Mouse (Mus musculus): Measurements from ENCODE around the gene Serpine1. TPM values are rescaled to one million over a fixed set of nuclear protein-coding genes. Genes with fewer than 3 reads are reported as not detected.

Serpine1 gene
- total and polyA plus RNA-seq, 2 experiments = 0.32 to 0.83 TPM

DNA sequence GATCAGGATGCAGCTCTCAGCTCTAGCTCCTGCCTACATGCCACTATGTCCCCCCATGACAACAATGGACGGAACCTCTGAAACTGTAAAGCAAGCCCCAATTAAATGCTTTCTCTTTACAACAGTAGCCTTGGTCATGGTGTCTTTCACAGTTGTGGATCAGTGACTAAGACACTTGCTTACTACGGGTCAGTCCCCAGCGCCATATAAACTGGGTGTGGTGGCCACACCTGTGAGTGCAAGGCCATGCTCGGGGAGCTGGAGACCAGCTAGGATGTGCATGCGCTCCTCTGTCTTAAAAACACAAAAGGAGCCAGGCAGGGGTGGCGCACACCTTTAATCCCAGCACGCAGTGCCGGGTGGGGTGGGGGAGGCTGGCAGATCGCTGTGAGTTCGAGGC, 32.6 kb downstream of the Serpine1 start:
- Histone ChIP-seq H3K27ac (replicated peaks; ENCODE audit: insufficient read depth, low read depth, low read length) (no peak overlapping the region), H3K9ac (ENCODE audit: low read depth, low read length) (no peak overlapping the region), H3K79me2 (ENCODE audit: control insufficient read depth, insufficient read depth, low read length) (no peaks in the 10 kb centered on the region), H3K36me3 (ENCODE audit: control insufficient read depth, insufficient read depth, low read length) (peaks cover 8% of the 10 kb centered on the region), H3K4me3 (ENCODE audit: insufficient read depth, low read depth, low read length) (no peak overlapping the region), H3K4me1 (ENCODE audit: control insufficient read depth, insufficient read depth, low read length) (no peaks in the 10 kb centered on the region), H3K27me3 (ENCODE audit: control insufficient read depth, insufficient read depth, low read length) (no peaks in the 10 kb centered on the region)
- WGBS = 97% methylated on average over 10 of the region's 10 CpGs
- DNase-seq (ENCODE audit: extremely low read depth, low read depth, low spot score) = no peak
- TF ChIP-seq POLR2A (IDR thresholded peaks at IDR 0.05; ENCODE audit: extremely low read depth, insufficient read depth, low read length) = no peak
- no peak for TF ChIP-seq CTCF (IDR thresholded peaks at IDR 0.05; ENCODE audit: low read depth, low read length)

DNA sequence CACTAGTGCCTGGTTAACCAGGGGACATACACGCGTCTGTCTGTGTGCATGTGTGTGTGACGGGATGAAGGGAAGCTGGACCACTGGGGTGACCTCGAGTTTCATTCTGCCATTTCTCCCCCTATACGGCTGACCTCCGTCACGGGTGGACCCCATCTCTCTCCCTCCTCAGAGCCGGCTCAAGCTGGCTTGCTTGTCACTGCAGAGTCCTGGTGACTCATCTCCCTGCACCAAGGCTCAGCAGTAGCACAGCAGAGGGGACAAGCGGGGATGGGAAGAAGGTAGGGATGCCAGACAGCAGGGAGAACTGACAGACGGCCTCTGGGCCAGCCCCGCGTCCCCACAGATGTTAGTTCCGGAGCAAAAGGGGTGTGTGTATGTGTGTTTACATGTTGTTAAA, 35.9 kb downstream of the Serpine1 start:
- H3K9ac ChIP-seq (ENCODE audit: low read depth, low read length) = no peak overlapping the region
- no peak overlapping the region for H3K27ac ChIP-seq (replicated peaks; ENCODE audit: insufficient read depth, low read depth, low read length)
- peaks cover 12% of the 10 kb centered on the region for H3K27me3 ChIP-seq (ENCODE audit: control insufficient read depth, insufficient read depth, low read length)
- H3K4me1 ChIP-seq (ENCODE audit: control insufficient read depth, insufficient read depth, low read length) = peaks cover 7% of the 10 kb centered on the region
- TF ChIP-seq CTCF (IDR thresholded peaks at IDR 0.05; ENCODE audit: low read depth, low read length) (no peak), POLR2A (IDR thresholded peaks at IDR 0.05; ENCODE audit: extremely low read depth, insufficient read depth, low read length) (no peak)
- no peak overlapping the region for H3K4me3 ChIP-seq (ENCODE audit: insufficient read depth, low read depth, low read length)
- DNase-seq (ENCODE audit: extremely low read depth, low read depth, low spot score) = no peak
- peaks cover 2% of the 10 kb centered on the region for H3K36me3 ChIP-seq (ENCODE audit: control insufficient read depth, insufficient read depth, low read length)
- 91% methylated on average over 13 of the region's 13 CpGs for WGBS
- no peaks in the 10 kb centered on the region for H3K79me2 ChIP-seq (ENCODE audit: control insufficient read depth, insufficient read depth, low read length)

DNA sequence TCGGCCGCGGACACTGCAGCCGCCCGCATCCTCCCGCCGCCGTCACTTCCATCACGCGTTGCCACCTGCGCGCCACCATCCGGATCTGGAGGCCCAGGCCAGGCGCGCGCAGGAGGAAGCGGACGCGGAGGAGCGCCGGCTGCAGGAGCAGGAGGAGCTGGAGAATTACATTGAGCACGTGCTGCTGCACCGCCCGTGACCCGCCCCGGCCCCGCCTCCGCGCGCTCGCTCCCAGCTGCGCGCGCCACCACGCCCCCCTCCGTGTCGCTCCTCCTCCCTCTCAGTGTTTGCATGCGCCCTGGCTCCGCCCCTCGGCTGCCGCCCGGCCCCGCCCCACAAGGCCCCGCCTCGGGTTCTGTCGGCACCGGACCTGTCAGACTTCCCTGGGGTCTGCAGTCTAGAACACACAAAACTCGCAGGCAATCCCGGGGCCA, 39.4 kb downstream of the Serpine1 start:
- Histone ChIP-seq H3K27me3 (ENCODE audit: control insufficient read depth, insufficient read depth, low read length) (peaks cover 22% of the 10 kb centered on the region), H3K9ac (ENCODE audit: low read depth, low read length) (peak overlapping the region; percentile 42; the same call in 1 of the 2 replicates)
- DNase-seq (ENCODE audit: extremely low read depth, low read depth, low spot score) = peak; percentile 58

DNA sequence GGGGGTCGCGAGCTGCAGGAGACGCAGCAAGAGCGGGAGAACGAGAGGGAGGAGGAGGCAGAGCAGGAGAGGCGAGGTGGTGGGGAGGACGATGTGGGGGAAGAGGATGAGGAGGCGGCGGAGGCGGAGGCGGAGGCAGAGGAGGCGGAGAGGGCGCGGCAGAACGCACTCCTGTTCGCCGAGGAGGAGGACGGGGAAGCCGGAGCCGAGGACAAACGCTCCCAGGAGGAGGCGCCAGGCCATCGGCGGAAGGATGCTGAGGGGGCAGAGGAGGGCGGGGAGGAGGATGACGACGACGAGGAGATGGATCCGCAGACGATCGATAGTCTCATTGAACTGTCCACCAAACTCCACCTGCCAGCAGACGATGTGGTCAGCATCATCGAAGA, 40.0 kb downstream of the Serpine1 start:
- Histone ChIP-seq H3K27ac (replicated peaks; ENCODE audit: insufficient read depth, low read depth, low read length) (no peak overlapping the region), H3K4me1 (ENCODE audit: control insufficient read depth, insufficient read depth, low read length) (peaks cover 8% of the 10 kb centered on the region), H3K36me3 (ENCODE audit: control insufficient read depth, insufficient read depth, low read length) (no peaks in the 10 kb centered on the region), H3K4me3 (ENCODE audit: insufficient read depth, low read depth, low read length) (peak overlapping the region; percentile 45; the same call in 1 of the 2 replicates), H3K9ac (ENCODE audit: low read depth, low read length) (no peak overlapping the region; the same call in 1 of the 2 replicates), H3K27me3 (ENCODE audit: control insufficient read depth, insufficient read depth, low read length) (peaks cover 22% of the 10 kb centered on the region), H3K79me2 (ENCODE audit: control insufficient read depth, insufficient read depth, low read length) (no peaks in the 10 kb centered on the region)
- TF ChIP-seq POLR2A (IDR thresholded peaks at IDR 0.05; ENCODE audit: extremely low read depth, insufficient read depth, low read length) = no peak
- no peak for TF ChIP-seq CTCF (IDR thresholded peaks at IDR 0.05; ENCODE audit: low read depth, low read length)
- DNase-seq (ENCODE audit: extremely low read depth, low read depth, low spot score) = no peak
- 2% methylated on average over 31 of the region's 33 CpGs for WGBS

More for the DNA sequence above, 39.4 kb downstream of the Serpine1 start:
- Histone ChIP-seq H3K36me3 (ENCODE audit: control insufficient read depth, insufficient read depth, low read length) (peaks cover under 1% of the 10 kb centered on the region; the same call in 1 of the 2 replicates), H3K4me1 (ENCODE audit: control insufficient read depth, insufficient read depth, low read length) (peaks cover 8% of the 10 kb centered on the region), H3K4me3 (ENCODE audit: insufficient read depth, low read depth, low read length) (peak overlapping the region; percentile 55), H3K27ac (replicated peaks; ENCODE audit: insufficient read depth, low read depth, low read length) (no peak overlapping the region), H3K79me2 (ENCODE audit: control insufficient read depth, insufficient read depth, low read length) (no peaks in the 10 kb centered on the region)
- TF ChIP-seq CTCF (IDR thresholded peaks at IDR 0.05; ENCODE audit: low read depth, low read length) (no peak), POLR2A (IDR thresholded peaks at IDR 0.05; ENCODE audit: extremely low read depth, insufficient read depth, low read length) (no peak)
- 1% methylated on average over 49 of the region's 49 CpGs for WGBS

DNA sequence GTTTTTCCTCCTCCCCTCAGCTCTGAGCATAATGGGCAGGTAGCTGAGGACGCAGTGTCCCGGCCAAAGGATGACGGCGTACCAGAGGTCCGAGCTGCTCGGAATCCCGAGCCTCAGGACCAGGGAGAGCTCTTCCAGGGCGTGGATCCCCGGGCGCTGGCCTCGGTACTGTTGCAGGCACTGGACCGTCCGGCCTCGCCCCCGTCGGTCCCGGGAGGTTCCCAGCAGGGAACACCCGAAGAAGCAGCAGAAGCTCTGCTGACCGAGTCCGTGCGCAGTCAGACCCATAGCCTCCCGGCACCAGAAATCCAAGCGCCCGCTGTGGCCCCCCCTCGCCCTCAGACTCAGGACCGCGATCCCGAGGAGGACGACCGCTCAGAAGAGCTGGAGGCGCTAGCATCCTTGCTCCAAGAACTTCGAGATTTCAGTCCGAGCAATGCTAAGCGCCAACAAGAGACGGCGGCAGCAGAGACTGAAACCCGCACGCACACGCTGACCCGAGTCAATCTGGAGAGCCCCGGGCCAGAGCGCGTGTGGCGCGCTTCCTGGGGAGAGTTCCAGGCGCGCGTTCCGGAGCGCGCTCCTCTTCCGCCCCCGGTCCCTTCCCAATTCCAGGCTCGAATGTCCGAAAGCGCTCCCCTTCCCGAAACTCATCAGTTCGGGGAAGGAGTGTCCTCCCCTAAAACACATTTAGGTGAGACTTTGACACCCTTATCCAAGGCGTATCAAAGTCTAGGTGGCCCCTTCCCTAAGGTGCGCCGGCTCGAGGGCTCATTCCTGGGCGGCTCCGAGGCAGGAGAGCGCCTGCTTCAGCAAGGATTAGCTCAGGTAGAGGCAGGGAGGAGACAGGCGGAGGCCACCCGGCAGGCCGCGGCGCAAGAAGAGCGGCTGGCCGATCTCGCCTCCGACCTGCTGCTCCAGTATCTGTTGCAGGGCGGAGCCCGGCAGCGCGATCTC, 40.7 kb downstream of the Serpine1 start:
- H3K79me2 ChIP-seq (ENCODE audit: control insufficient read depth, insufficient read depth, low read length) = no peaks in the 10 kb centered on the region
- TF ChIP-seq CTCF (IDR thresholded peaks at IDR 0.05; ENCODE audit: low read depth, low read length) (no peak), POLR2A (IDR thresholded peaks at IDR 0.05; ENCODE audit: extremely low read depth, insufficient read depth, low read length) (no peak)
- H3K4me3 ChIP-seq (ENCODE audit: insufficient read depth, low read depth, low read length) = peak overlapping the region; percentile 45; the same call in 1 of the 2 replicates
- DNase-seq (ENCODE audit: extremely low read depth, low read depth, low spot score) = no peak
- peaks cover 8% of the 10 kb centered on the region for H3K4me1 ChIP-seq (ENCODE audit: control insufficient read depth, insufficient read depth, low read length)
- H3K27ac ChIP-seq (replicated peaks; ENCODE audit: insufficient read depth, low read depth, low read length) = no peak overlapping the region
- H3K36me3 ChIP-seq (ENCODE audit: control insufficient read depth, insufficient read depth, low read length) = no peaks in the 10 kb centered on the region
- 3% methylated on average over 78 of the region's 78 CpGs for WGBS
- H3K27me3 ChIP-seq (ENCODE audit: control insufficient read depth, insufficient read depth, low read length) = peaks cover 23% of the 10 kb centered on the region
- H3K9ac ChIP-seq (ENCODE audit: low read depth, low read length) = no peak overlapping the region
